Mouse (Mus musculus) hindbrain, postnatal 0 days (tissue): ENCODE measurements around the gene Lemd1. TPM values are rescaled to one million over a fixed set of nuclear protein-coding genes. Genes with fewer than 3 reads are reported as not detected.

ENCODE experiments used
- ATAC-seq: fragments of 200-750 bp; cut with Nextera tagmentation; 2 replicates; pipeline ENCODE4 v1.8.0; 2017; ENCODE audit warnings: mild to moderate bottlenecking, moderate TSS enrichment, moderate library complexity
- DNase-seq: peaks from one replicate; pipeline ENCODE4 v3.0.0-alpha.2; 2015; ENCODE audit warnings: low spot score
- H3K27ac ChIP-seq: fragments of 300-500 bp; sonication (generic); 2 replicates; pipeline ENCODE4 v1.5.1; 2014; ENCODE audit warnings: mild to moderate bottlenecking
- H3K27me3 ChIP-seq: fragments of 300-500 bp; sonication (generic); 2 replicates; pipeline ENCODE4 v1.6.1; 2014; ENCODE audit warnings: low read length, mixed read lengths; ENCODE audit not compliant: insufficient read depth
- H3K36me3 ChIP-seq: fragments of 300-500 bp; sonication (generic); 2 replicates; pipeline ENCODE4 v1.6.1; 2014; ENCODE audit warnings: low read length, mixed read lengths; ENCODE audit not compliant: insufficient read depth
- H3K4me1 ChIP-seq: fragments of 300-500 bp; sonication (generic); 2 replicates; pipeline ENCODE4 v1.6.1; 2014; ENCODE audit warnings: antibody characterized with exemption, low read length, mixed read lengths; ENCODE audit not compliant: insufficient read depth
- H3K4me2 ChIP-seq: fragments of 300-500 bp; sonication (generic); 2 replicates; pipeline ENCODE4 v1.6.1; 2014; ENCODE audit warnings: low read depth, mild to moderate bottlenecking, low read length, moderate library complexity, mixed read lengths
- H3K4me3 ChIP-seq: fragments of 300-500 bp; sonication (generic); 2 replicates; pipeline ENCODE4 v1.5.1; 2014; ENCODE audit warnings: low read length
- H3K9ac ChIP-seq: fragments of 300-500 bp; sonication (generic); replicated peaks from 2 replicates; pipeline ENCODE4 v1.6.1; 2014; ENCODE audit warnings: mild to moderate bottlenecking, low read length, moderate library complexity, mixed read lengths
- H3K9me3 ChIP-seq: fragments of 300-500 bp; sonication (generic); 2 replicates; pipeline ENCODE4 v1.6.1; 2016; ENCODE audit warnings: low read length, mixed read lengths
- CTCF ChIP-seq: IDR thresholded peaks from 2 replicates; pipeline ENCODE4 v1.5.1; 2016; ENCODE audit warnings: antibody characterized with exemption, control low read depth, low read depth
- WGBS: fragments of 180-500 bp; shearing (Covaris S2); extraction: QIAGEN DNeasy Blood & Tissue Kit; methylation state at CpG from one replicate; pipeline ENCODE4 v1.1.7; 2014; 5-methylcytosine and 5-hydroxymethylcytosine counted together
- polyA plus RNA-seq: library from polyadenylated mRNA; unstranded; fragments of >200 nt; fragmentation: Nextera tagmentation; extraction: Ambion mirVana; gene quantifications from 2 replicates; pipeline ENCODE4 v1.2.1, GENCODE M21; 2015
- total RNA-seq: library from RNA; depleted of rRNA; stranded (reverse); fragments of >200 nt; gene quantifications from 2 replicates; pipeline ENCODE4 v1.2.3, GENCODE M21; 2014

Gene Lemd1
- total and polyA plus RNA-seq, 2 experiments from 2014 or later: 9.0 to 10.9 TPM

DNA sequence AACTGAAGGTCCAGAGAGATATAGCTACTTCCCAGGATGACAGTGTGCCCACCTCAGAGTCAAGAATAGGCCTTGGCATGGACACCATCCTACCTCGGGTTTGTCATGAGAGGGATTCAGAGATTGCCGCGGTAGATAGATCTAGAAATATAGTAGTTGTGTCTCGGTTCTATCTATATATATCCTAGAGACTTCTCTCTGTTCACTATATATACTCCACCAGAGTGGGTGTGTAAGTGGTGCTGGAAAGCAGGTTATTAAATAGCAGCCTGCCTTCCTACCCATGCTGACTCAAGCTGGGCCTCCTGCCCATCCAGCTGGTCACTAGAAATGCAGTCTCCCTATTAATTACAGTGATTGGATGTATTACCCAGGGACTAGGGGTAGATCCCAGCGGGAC, 11.5 kb downstream of the Lemd1 start:
- no peaks in the 10 kb centered on the region for H3K36me3 ChIP-seq
- H3K4me1 ChIP-seq: peaks cover 14% of the 10 kb centered on the region
- ATAC-seq (no peak), DNase-seq (no peak)
- H3K9me3 ChIP-seq: no peaks in the 10 kb centered on the region
- WGBS: 91% methylated on average over 5 of the region's 5 CpGs
- H3K27me3 ChIP-seq: no peaks in the 10 kb centered on the region
- peak overlapping the region; percentile 32; the same call in 1 of the 2 replicates for H3K27ac ChIP-seq
- TF ChIP-seq CTCF: no peak
- no peak overlapping the region for H3K4me3 ChIP-seq
- H3K4me2 ChIP-seq: no peak overlapping the region
- no peak overlapping the region for H3K9ac ChIP-seq

DNA sequence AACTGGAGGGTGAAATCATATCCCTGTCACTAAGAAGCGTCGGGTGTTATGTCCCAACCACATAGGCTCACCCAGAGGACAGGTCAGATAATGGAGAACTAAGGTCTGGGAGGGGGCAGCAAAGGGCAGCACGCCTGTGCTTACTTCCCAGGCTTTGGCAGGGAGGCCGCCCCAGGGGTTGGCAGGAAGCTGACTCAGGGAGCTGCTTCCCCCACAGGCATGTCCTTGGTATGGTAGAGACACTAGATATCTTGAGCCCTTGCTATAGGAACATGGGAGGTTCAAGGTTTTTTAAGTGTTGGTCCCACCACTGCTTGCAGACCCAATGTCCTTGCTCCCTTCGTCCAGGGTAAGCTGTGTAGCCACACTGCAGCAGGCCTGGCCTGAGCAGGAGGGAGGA, 14.7 kb downstream of the Lemd1 start:
- Histone ChIP-seq H3K4me2 (no peak overlapping the region), H3K27ac (no peak overlapping the region), H3K9ac (no peak overlapping the region), H3K9me3 (no peaks in the 10 kb centered on the region), H3K4me3 (no peak overlapping the region), H3K27me3 (no peaks in the 10 kb centered on the region), H3K4me1 (peaks cover 29% of the 10 kb centered on the region), H3K36me3 (no peaks in the 10 kb centered on the region)
- 79% methylated on average over 5 of the region's 5 CpGs for WGBS
- DNase-seq (no peak), ATAC-seq (no peak)
- TF ChIP-seq CTCF: no peak

DNA sequence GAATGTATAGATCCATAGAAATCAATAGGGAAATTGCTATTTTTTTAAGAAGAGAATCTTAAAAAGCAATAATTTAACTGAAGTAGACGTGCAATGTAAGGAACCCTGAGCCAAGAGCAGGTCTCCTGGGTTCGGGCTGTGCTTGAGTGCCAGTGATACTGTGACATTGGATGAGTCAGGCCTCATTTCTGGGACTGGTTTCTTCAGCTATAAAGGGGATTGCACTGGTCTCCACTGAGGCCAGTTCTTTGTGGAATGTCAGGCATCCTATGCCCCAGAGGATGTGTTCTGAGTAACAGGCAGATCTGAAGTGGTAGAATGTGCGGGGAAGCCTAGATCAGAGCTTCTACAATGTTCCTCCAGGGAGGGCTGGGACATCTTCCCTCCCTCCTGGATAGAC, 15.6 kb downstream of the Lemd1 start:
- 0 out of 2 replicates have a peak overlapping the region, but pooled peaks have one; percentile 26 for H3K27ac ChIP-seq
- TF ChIP-seq CTCF: no peak
- no peak overlapping the region for H3K4me2 ChIP-seq
- WGBS: 80% methylated on average over 3 of the region's 3 CpGs
- no peak overlapping the region for H3K4me3 ChIP-seq
- peaks cover 23% of the 10 kb centered on the region for H3K4me1 ChIP-seq
- DNase-seq (no peak), ATAC-seq (no peak)
- H3K36me3 ChIP-seq: no peaks in the 10 kb centered on the region
- H3K27me3 ChIP-seq: no peaks in the 10 kb centered on the region
- H3K9me3 ChIP-seq: no peaks in the 10 kb centered on the region
- no peak overlapping the region for H3K9ac ChIP-seq

DNA sequence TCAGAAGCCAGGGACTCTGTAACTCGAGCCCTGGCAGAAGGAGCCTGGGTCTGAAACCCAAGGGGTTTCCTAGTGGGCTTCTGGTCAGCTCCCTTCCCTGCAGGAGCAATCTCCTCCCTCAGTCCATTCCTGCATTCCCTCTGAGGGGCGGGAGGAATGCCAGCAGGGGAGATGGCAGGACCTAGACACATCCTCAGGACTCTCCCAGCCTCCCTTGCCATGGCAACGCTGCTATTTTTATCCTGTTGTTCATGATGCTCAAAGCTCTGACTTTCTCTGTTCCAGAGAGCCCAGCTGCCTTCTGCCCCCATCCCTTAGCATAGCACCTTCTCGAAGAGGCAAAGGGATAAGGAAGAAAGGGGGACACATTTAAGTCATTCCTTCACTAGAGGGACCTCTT, 16.9 kb downstream of the Lemd1 start:
- Histone ChIP-seq H3K27ac (peak overlapping the region; percentile 62), H3K4me1 (peaks cover 19% of the 10 kb centered on the region), H3K9ac (no peak overlapping the region), H3K4me2 (no peak overlapping the region), H3K27me3 (no peaks in the 10 kb centered on the region), H3K4me3 (no peak overlapping the region), H3K9me3 (no peaks in the 10 kb centered on the region), H3K36me3 (no peaks in the 10 kb centered on the region)
- peak; percentile 74 for DNase-seq
- WGBS: 4% methylated on average over 4 of the region's 4 CpGs
- peak; percentile 41; the same call in 1 of the 2 replicates for ATAC-seq
- no peak for TF ChIP-seq CTCF

DNA sequence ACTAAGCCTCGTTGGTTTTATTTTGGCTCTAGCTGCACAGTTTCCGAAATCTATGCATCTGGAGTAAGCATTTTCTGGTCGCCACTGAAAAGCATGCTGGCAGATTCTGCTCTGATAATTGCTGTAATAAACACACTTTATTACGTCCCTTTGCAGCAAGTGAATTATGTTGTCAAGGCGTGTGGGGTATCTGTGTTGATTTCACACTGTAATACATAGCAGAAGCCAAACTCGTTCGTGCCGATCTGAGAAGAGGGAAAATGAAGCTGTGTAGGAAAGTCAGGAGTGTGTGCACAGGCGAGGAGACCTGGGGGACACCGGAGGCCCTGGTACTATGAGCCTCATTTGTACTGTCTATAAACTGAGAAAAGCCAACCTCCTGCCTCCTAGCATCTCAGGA, 18.2 kb downstream of the Lemd1 start:
- WGBS: 52% methylated on average over 10 of the region's 10 CpGs
- no peaks in the 10 kb centered on the region for H3K27me3 ChIP-seq
- H3K27ac ChIP-seq: no peak overlapping the region
- TF ChIP-seq CTCF: no peak
- DNase-seq (no peak), ATAC-seq (no peak)
- no peaks in the 10 kb centered on the region for H3K9me3 ChIP-seq
- no peak overlapping the region for H3K4me2 ChIP-seq
- H3K36me3 ChIP-seq: no peaks in the 10 kb centered on the region
- peaks cover 19% of the 10 kb centered on the region for H3K4me1 ChIP-seq
- no peak overlapping the region for H3K4me3 ChIP-seq
- no peak overlapping the region for H3K9ac ChIP-seq

DNA sequence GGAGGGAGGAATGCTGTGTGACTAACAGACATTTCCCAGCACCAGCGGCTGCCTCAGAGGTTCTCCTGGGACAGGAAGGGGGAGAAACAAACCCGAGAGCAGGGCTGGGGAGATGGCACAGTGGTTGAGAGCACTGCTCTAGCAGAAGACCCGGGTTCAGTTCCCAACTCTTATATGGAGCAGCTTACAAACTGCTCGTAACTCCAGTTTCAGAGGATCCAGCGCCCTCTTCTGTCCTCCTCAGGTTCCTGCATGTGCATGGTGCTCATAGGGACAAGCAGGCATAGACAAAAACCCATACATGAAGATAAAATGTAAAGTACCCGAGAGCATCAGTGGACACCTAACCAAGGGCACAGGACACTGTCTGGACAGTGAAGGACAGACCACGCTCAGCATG, 19.7 kb downstream of the Lemd1 start:
- H3K4me2 ChIP-seq: no peak overlapping the region
- H3K27me3 ChIP-seq: no peaks in the 10 kb centered on the region
- DNase-seq (peak; percentile 76), ATAC-seq (no peak)
- H3K4me3 ChIP-seq: no peak overlapping the region
- H3K36me3 ChIP-seq: no peaks in the 10 kb centered on the region
- no peaks in the 10 kb centered on the region for H3K9me3 ChIP-seq
- H3K27ac ChIP-seq: no peak overlapping the region
- H3K9ac ChIP-seq: no peak overlapping the region
- H3K4me1 ChIP-seq: peaks cover 19% of the 10 kb centered on the region
- WGBS: 21% methylated on average over 7 of the region's 7 CpGs
- TF ChIP-seq CTCF: peak; percentile 68

DNA sequence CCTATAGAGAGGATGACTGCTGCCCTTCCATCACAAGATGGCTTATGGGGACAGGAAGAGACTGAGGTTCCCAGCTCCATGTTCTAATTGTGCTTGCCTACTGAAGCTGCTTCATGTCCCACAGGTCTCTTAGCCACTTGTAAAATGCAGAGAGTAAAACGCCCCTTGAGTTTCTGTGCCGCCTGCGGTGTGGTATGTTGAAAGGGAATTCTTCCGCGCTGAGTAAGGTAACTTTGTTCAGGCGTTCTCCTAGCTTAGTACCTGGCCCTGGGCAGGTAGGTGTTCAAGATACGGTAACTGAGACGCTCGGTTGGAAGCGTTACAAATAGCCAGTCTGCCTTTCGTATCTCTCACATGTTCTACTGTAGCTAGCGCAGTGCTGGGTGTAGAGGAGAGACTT, 20.4 kb downstream of the Lemd1 start:
- Histone ChIP-seq H3K9ac (peak overlapping the region; percentile 21; the same call in 1 of the 2 replicates), H3K27me3 (no peaks in the 10 kb centered on the region), H3K27ac (no peak overlapping the region), H3K4me1 (peaks cover 19% of the 10 kb centered on the region), H3K9me3 (no peaks in the 10 kb centered on the region), H3K4me2 (peak overlapping the region; percentile 21; the same call in 1 of the 2 replicates), H3K36me3 (no peaks in the 10 kb centered on the region), H3K4me3 (no peak overlapping the region)
- ATAC-seq (no peak), DNase-seq (no peak)
- no peak for TF ChIP-seq CTCF
- 41% methylated on average over 12 of the region's 12 CpGs for WGBS
